Mouse (Mus musculus): ENCODE measurements around the gene Aim2. TPM values are rescaled to one million over a fixed set of nuclear protein-coding genes. Genes with fewer than 3 reads are reported as not detected.
A peak's percentile ranks its signal among the peaks of the same experiment; 100 is the strongest.
"Not testable (repeated sequence)": the region's sequence is repeated elsewhere in the genome, so short reads cannot be mapped to it uniquely, and the experiment has no call there.

Gene Aim2
- 10 to 100 TPM; 40.0 to 50.8 TPM for polyA plus RNA-seq (2017; shearing (Covaris generic))

DNA sequence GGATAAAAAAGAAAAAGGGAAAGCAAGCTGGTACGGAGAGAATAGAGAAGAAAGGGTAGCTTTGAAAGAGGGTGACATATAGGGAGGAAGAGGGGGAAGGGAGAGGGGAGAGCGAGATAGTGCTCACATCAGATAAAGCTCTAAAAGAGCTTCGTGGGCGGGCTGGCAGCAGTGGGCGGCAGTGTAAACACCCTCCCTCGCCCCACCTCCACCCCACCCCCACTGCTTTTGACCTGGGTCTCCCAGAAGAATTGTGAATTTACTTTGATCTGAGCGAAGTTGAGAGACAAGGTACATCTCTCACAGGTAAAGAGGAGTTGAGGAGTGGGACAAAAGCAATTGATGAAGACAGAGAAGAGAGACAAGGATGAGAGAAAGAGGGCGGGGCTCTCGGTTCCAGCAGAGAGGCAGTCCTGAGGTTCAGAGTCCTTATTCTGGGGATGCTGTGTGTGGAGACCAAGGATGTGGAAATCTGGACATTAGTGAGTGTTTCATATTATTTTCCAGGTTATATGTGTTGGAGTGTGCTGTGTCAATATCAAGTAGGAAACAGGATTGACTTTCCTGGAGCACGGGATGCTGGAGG, at the start of gene Aim2:
Aim2 (plus strand) TSS at position 508 of the 586 bp plus-strand sequence.
- ATAC-seq = no peak

- not testable (repeated sequence) for ATAC-seq
Measured at GRCm38 (mm10) chr1:173302795-173303194, 47.9 kb upstream of the Aim2 start.

DNA sequence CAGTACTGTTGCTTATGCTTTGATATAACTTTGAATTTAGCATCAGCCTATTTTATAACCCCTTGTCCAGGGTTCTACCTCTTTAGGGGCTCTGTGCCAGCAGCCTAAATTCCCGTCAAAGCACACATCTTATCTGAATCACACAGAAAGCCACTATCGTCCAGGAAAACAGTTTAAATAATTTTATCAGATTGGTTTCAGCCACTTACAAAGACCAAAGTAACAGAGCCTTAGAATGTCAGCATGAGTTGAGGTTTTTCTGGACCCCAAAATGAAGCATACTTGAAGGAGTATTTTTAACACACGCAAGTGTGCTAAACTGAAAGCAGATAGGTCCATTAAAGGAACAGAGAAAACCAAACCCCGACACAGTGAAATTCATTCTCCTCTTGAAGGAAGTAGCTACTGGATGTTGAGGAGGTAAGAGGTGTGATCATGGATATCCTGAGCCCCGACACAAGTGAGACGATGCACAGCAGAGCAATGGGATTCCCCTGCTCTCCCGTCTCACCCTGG, 37.1 kb upstream of the Aim2 start:
- not testable (repeated sequence) for ATAC-seq

GRCm38 (mm10) chr1:173315725-173316124, 35.0 kb upstream of the Aim2 start:
- no peak for ATAC-seq

GRCm38 (mm10) chr1:173317925-173318477, 32.7 kb upstream of the Aim2 start:
- ATAC-seq = no peak

- no peak for ATAC-seq
Measured at GRCm38 (mm10) chr1:173321593-173322248, 29.0 kb upstream of the Aim2 start.

GRCm38 (mm10) chr1:173322249-173322627, 28.4 kb upstream of the Aim2 start:
- no peak for ATAC-seq

- no peak for ATAC-seq
Measured at GRCm38 (mm10) chr1:173323839-173324585, 26.7 kb upstream of the Aim2 start.

- ATAC-seq = no peak
Measured at GRCm38 (mm10) chr1:173324961-173325360, 25.7 kb upstream of the Aim2 start.

DNA sequence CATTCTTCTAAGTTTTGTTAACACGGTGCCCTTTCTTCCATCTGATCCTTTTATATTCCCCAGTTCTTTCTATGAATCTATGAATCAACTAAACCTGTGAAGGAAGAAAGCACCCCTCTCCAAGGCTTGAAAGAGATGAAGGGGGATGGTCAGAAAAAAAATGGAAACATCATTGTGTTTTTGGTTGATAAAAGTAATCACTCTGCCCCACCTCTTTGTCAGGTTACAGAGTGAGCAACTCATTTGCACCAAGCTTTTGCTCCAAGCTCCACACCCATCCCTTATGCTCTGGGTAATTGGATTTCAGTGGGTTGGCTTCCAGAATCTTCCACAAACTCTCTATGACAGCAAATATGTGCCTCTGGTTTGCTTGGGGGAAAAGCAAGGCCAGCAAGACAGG, 25.3 kb upstream of the Aim2 start:
- no peak for ATAC-seq

DNA sequence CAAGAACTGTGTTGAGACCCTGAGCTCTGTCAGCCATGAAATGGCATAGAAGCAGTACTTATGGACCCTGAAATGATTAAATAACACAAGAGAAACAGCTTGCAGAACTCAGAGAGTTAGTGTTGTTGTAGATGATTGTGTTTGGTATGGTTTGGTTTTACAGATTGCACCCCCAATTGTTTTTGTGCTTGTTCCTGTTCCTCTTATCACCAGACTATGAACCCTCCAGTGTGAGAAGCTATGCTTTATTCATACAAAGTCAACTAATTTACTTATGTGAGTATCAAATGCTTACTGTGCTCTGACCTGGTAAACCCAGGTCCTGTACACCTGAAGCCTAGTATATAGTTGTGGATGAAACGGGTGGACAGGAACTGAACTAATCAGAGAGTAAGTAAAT, 24.1 kb upstream of the Aim2 start:
- no peak for ATAC-seq

GRCm38 (mm10) chr1:173328446-173328845, 22.2 kb upstream of the Aim2 start:
- no peak for ATAC-seq

GRCm38 (mm10) chr1:173329185-173329584, 21.5 kb upstream of the Aim2 start:
- ATAC-seq = no peak

DNA sequence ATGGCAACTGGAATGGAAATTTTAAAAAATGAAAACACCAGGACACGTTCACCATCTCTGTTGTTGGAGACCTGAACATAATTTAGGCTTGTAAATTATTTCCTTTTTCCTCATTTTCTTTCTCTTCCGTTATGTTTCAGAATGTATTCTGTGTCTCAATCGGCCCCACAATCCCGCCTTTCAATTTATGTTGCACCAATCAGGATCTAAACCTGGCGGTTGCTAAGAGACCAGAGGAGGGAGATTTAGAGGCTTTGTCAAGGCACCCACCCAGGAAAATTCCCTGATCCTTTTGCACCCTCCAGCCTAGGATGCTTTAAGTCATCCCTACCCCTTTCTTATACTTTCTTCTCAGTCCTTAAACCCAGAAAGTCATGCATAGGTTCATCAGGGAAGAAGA, 20.9 kb upstream of the Aim2 start:
- ATAC-seq = no peak

GRCm38 (mm10) chr1:173332418-173332817, 18.3 kb upstream of the Aim2 start:
- ATAC-seq = no peak

DNA sequence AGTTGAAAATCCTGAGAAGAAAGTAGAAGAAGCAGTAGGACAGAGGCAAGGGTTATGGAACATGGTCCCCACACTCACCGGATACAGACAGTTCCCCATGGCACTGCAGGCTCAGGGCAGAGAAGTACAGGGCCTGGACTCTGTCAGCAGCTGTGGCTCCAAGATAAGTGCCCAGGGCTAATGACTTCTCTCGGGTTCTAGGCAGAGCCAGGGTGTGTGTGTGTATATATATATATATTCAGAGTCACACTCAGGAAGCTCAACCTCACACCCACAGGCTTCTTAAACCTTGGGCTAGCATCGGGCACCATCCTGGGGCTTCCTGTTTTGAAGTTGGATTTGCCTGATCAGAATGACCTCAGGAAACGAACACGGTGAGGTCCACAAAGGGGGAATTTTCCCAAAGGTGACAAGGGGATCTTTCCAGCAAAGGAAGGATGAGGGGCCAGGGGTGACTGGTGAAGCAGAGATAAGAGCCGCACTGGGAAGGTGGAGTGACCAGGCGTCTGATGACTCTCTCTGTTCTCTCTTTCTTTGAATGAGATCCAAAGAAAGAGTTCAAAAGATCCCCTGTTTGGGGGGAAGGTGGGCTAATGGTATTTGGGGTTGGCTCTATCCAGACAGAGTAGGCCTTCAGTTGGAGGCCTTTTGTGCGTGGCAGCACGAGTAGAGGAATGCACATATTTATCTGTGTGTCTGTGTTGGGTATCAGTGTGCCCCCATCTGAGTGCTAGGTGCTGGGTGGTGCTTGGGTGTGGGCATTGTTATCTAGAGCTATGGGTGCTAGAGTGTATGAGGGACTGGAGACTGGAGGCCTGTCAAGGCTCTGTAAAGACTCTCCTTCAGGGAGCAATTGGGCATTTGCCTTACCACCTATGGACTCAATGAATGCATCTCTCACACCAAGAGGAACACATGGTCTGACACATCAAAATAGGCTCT, 17.1 kb upstream of the Aim2 start, which contains the start of gene Ackr1:
Ackr1 (minus strand) TSS at position 439 of the 942 bp plus-strand sequence.
- ATAC-seq = no peak

DNA sequence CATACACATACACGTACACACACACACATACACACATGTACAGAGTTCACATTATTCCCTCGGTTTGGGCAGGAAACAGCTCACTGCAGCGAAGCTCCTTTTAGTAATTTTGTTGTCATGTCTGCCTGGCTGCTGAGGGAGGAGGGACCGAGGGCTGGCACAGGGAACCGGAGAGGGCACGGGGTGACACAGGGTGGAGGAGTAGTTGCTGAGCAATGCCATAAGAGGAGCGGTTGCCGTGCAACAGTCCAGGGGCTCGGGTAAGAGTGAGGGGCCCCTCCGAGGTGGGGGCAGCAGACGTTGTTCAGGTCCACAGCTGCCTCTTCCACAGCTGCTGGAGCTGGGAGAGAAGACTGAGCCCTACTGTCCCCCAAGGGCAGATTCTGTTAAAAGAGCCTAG, 14.8 kb upstream of the Aim2 start:
- ATAC-seq = no peak

DNA sequence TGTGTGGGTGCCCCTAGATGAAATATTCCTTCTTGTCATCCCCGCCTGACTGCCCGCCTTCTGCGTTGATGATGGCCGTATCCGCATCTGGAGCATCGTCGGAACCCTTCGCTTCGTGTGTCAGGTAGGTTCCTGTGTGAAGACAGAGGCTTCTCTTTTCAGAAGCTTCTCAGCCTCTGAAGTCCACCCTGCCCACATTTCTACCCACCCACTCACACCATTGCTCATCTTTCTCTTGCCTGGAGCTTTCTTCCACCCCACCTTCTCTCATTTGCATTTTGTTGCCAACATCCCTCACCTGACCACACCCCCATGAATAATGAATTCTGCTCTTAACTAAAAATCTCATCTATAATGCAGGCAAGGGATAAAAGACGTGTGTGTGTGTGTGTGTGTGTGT, 13.7 kb upstream of the Aim2 start:
- no peak for ATAC-seq

- ATAC-seq = peak; percentile 63
Measured at GRCm38 (mm10) chr1:173339543-173339942, 11.1 kb upstream of the Aim2 start.

GRCm38 (mm10) chr1:173342425-173342824, 8.3 kb upstream of the Aim2 start:
- ATAC-seq = no peak

DNA sequence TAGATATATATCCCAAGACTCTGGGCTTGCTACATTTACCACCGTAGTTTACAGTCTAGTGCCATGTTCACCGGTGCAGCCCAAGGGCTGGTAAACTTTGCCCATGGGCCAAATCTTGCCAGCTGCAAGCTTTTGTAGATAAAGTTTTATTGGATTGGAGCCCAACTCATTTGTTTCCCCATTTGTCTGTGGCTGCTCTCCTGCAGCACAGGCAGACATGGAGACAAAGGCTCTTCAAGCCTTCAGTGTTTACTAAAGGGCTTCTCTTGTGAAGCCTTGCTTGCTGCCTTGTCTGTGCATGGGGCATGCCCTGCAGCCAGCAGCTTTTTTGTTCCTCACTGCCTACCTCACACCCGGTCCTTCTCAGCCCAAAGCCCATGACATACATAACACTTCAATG, 6.7 kb upstream of the Aim2 start:
- no peak for ATAC-seq

DNA sequence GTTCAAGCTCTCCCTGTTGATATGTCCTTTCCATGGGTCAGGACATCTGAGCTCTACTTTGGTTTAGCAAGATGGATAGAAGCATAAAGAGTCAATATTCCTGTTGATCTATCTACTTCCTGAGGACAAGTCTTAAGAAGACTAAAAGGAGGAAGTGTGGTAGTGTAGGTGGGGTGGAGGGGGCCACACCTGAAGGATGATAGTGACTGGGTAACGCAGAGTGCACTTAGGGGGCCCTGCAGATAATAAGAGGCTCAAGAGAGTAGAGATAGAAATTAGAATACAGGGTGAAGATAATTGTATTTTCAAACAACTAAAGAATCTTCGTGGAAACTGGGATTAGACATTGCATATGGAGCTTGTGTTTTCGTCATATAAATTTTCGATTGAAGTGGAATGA, 5.6 kb upstream of the Aim2 start:
- ATAC-seq = no peak
